Comparison of ENCODE assay signal across 20 mouse cellular contexts in the genomic region with DNA sequence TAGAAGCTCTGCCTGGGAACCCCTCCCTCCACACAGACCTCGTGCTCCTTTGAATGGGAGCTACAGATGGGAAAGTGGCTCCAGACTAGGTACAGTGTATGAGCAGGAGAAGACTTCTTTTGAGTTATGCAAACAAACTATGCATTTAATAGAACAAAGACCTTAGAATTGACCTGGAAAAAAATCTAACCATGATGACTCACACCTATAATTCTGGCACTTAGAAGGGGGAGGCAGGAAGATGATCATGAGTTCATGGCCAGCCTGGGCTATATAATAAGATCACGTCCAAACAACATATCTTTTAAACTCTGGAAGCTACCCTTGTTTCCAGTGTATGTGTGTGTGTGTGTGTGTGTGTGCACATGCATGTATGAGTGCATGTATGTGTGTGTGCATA.
"Had no signal": no experiment of that assay in that cellular context is flagged by ENCODE, and none has a peak within 500 bp of the region (broad histone marks: within the 10 kb centered on the region; RNA-seq: fewer than 3 reads in every experiment).

No protein-coding gene starts in this region.

- H3K4me3 ChIP-seq: gastrocnemius, adult 2 months; heart, embryonic 10.5 days; heart, embryonic 12.5 days; hindbrain, embryonic 10.5 days; hindbrain, embryonic 12.5 days; hindbrain, embryonic 15.5 days; kidney, embryonic 15.5 days; limb, embryonic 13.5 days; limb, embryonic 15.5 days; liver, embryonic 12.5 days had no signal

- H3K4me2 ChIP-seq: heart, embryonic 12.5 days; hindbrain, embryonic 12.5 days; hindbrain, embryonic 15.5 days; kidney, embryonic 15.5 days; limb, embryonic 13.5 days; limb, embryonic 15.5 days; liver, embryonic 12.5 days had no signal

- DNase-seq: gastrocnemius, adult 2 months; gastrocnemius, postnatal 10 days; gastrocnemius, postnatal 25 days; heart, adult 18-20 months; heart, postnatal 10 days; heart, postnatal 4 days; layer of hippocampus, adult 9-11 months; layer of hippocampus, postnatal 36 days; left cerebral cortex, postnatal 4 days had no signal

- H3K4me1 ChIP-seq: heart, embryonic 10.5 days; heart, embryonic 12.5 days; hindbrain, embryonic 15.5 days; limb, embryonic 13.5 days had no signal

- H3K27ac ChIP-seq: gastrocnemius, adult 2 months; heart, embryonic 10.5 days; hindbrain, embryonic 10.5 days; hindbrain, embryonic 12.5 days; hindbrain, embryonic 15.5 days; hindbrain, postnatal 0 days; kidney, embryonic 15.5 days; kidney, postnatal 0 days; limb, embryonic 13.5 days; limb, embryonic 15.5 days; liver, embryonic 12.5 days had no signal

- H3K9ac ChIP-seq: heart, embryonic 12.5 days; hindbrain, embryonic 12.5 days; hindbrain, embryonic 15.5 days; kidney, embryonic 15.5 days; limb, embryonic 13.5 days; limb, embryonic 15.5 days; liver, embryonic 12.5 days had no signal

- H3K36me3 ChIP-seq: heart, embryonic 10.5 days; heart, embryonic 12.5 days; hindbrain, embryonic 10.5 days; hindbrain, embryonic 12.5 days; hindbrain, embryonic 15.5 days; kidney, embryonic 15.5 days; limb, embryonic 13.5 days; limb, embryonic 15.5 days; liver, embryonic 12.5 days had no signal

- H3K27me3 ChIP-seq: heart, embryonic 12.5 days; hindbrain, embryonic 12.5 days; hindbrain, embryonic 15.5 days; kidney, embryonic 15.5 days; limb, embryonic 13.5 days; limb, embryonic 15.5 days had no signal

- ATAC-seq: hindbrain, postnatal 0 days; liver, embryonic 12.5 days had no signal

- H3K9me3 ChIP-seq: heart, embryonic 10.5 days; heart, embryonic 12.5 days; hindbrain, embryonic 10.5 days; hindbrain, embryonic 12.5 days; hindbrain, embryonic 15.5 days; kidney, embryonic 15.5 days; limb, embryonic 13.5 days; limb, embryonic 15.5 days; liver, embryonic 12.5 days had no signal
